Comparison of ENCODE assay signal across 10 mouse cellular contexts in genomic region chr11:54303076-54303727, GRCm38 (mm10). TPM values are rescaled to one million over a fixed set of nuclear protein-coding genes. Genes with fewer than 3 reads are reported as not detected.
DNase-seq lines count a peak whose midpoint lies in the region; ATAC-seq and TF ChIP-seq lines count a peak whose summit lies in the region.
"Had no signal": no experiment of that assay in that cellular context is flagged by ENCODE, and none has a peak within 500 bp of the region (broad histone marks: within the 10 kb centered on the region; RNA-seq: fewer than 3 reads in every experiment).

No protein-coding gene starts in this region.

- WGBS in hindbrain, embryonic 15.5 days, result 18% methylated on average over 6 of the region's 6 CpGs
- WGBS in midbrain, postnatal 0 days, result 19% methylated on average over 6 of the region's 6 CpGs

- H3K27ac ChIP-seq in testis, adult 2 months (ENCODE audit: control insufficient read depth, insufficient read depth, low read depth, low read length), result peak overlapping the region; percentile 51; the same call in 1 of the 2 replicates
- H3K27ac ChIP-seq in hindbrain, embryonic 15.5 days (replicated peaks), result peak overlapping the region; percentile 92
- H3K27ac ChIP-seq in midbrain, postnatal 0 days (ENCODE audit: low read depth, low read length), result peak overlapping the region; percentile 89

- peak; percentile 56 for DNase-seq in adrenal gland, postnatal 10 days
- no peak for DNase-seq in adrenal gland, adult 8-10 months
- no peak for DNase-seq in testis, postnatal 14 days (ENCODE audit: low spot score)
- peak; percentile 15 for DNase-seq in midbrain, postnatal 0 days (ENCODE audit: low spot score)
- no peak for DNase-seq in right cerebral cortex, postnatal 36 days (ENCODE audit: low spot score in 2 of 2)
- DNase-seq in left cerebral cortex, adult 9 months (ENCODE audit: low spot score in 2 of 2), result no peak

- no peak for TF ChIP-seq POLR2A in testis, adult 2 months (IDR thresholded peaks at IDR 0.05; ENCODE audit: control insufficient read depth, low read depth, low read length)

- ATAC-seq in hindbrain, embryonic 15.5 days (ENCODE audit: low FRiP score, low read depth), result peak; percentile 50; the same call in 1 of the 2 replicates
- no peak for ATAC-seq in midbrain, postnatal 0 days (ENCODE audit: low FRiP score)

- no peaks in the 10 kb centered on the region for H3K36me3 ChIP-seq in testis, adult 2 months (ENCODE audit: control insufficient read depth, insufficient read depth, low read length)
- no peaks in the 10 kb centered on the region for H3K36me3 ChIP-seq in hindbrain, embryonic 15.5 days
- no peaks in the 10 kb centered on the region for H3K36me3 ChIP-seq in midbrain, postnatal 0 days (ENCODE audit: insufficient read depth, low read length)

- no peaks in the 10 kb centered on the region for H3K27me3 ChIP-seq in testis, adult 2 months (ENCODE audit: control insufficient read depth, insufficient read depth, low read length)
- H3K27me3 ChIP-seq in hindbrain, embryonic 15.5 days, result no peaks in the 10 kb centered on the region
- H3K27me3 ChIP-seq in midbrain, postnatal 0 days (ENCODE audit: insufficient read depth, low read length), result no peaks in the 10 kb centered on the region

- TF ChIP-seq CTCF in testis, adult 2 months (IDR thresholded peaks at IDR 0.05; ENCODE audit: control insufficient read depth, insufficient read depth, insufficient replicate concordance, low read depth, low read length), result no peak
- TF ChIP-seq CTCF in midbrain, postnatal 0 days (IDR thresholded peaks at IDR 0.05), result 0 out of 2 replicates have a peak, but pooled peaks have one; percentile 3

- peak overlapping the region; percentile 75 for H3K4me3 ChIP-seq in testis, adult 2 months (ENCODE audit: control insufficient read depth, low read depth, low read length)
- peak overlapping the region; percentile 57 for H3K4me3 ChIP-seq in hindbrain, embryonic 15.5 days
- peak overlapping the region; percentile 66 for H3K4me3 ChIP-seq in midbrain, postnatal 0 days (ENCODE audit: low read depth, low read length)

- H3K4me1 ChIP-seq in testis, adult 2 months (ENCODE audit: control insufficient read depth, insufficient read depth, low read length), result peaks cover 17% of the 10 kb centered on the region
- H3K4me1 ChIP-seq in hindbrain, embryonic 15.5 days (replicated peaks), result peaks cover 49% of the 10 kb centered on the region
- peaks cover 24% of the 10 kb centered on the region for H3K4me1 ChIP-seq in midbrain, postnatal 0 days (ENCODE audit: insufficient read depth, low read length)

- peak overlapping the region; percentile 67 for H3K9ac ChIP-seq in hindbrain, embryonic 15.5 days
- H3K9ac ChIP-seq in midbrain, postnatal 0 days (replicated peaks; ENCODE audit: low read length, poor library complexity, severe bottlenecking), result peak overlapping the region; percentile 91

- H3K4me2 ChIP-seq in hindbrain, embryonic 15.5 days, result peak overlapping the region; percentile 85
- H3K4me2 ChIP-seq in midbrain, postnatal 0 days (ENCODE audit: low read depth, low read length, poor library complexity, severe bottlenecking), result peak overlapping the region; percentile 86

- no peaks in the 10 kb centered on the region for H3K9me3 ChIP-seq in hindbrain, embryonic 15.5 days
- no peaks in the 10 kb centered on the region for H3K9me3 ChIP-seq in midbrain, postnatal 0 days (ENCODE audit: low read length)

RNA-seq across cellular contexts. Expression of gene Acsl6, which starts 0.4 kb away (rescaled TPM):
- 1 to 10 TPM; 2.2 to 3.6 TPM for total RNA-seq in adrenal gland, postnatal 10 days (2021)
- total RNA-seq in adrenal gland, adult 8-10 months (2022), result 10 to 100 TPM in 1 of 4 experiments, 1 to 10 TPM in 3; 8.0 to 11.3 (median 8.6) TPM
- polyA plus RNA-seq in testis, adult 2 months (2012; rRNA removed), result 66.4 and 84.2 TPM in 2 replicates
- 44.0 and 45.4 TPM in 2 replicates for polyA plus RNA-seq in hindbrain, embryonic 15.5 days (2015; fragmentation: Nextera tagmentation; extraction: Ambion mirVana)
- total RNA-seq in midbrain, postnatal 0 days (2014; rRNA removed), result 61.9 and 64.0 TPM in 2 replicates
- polyA plus RNA-seq in midbrain, postnatal 0 days (2015; fragmentation: Nextera tagmentation; extraction: Ambion mirVana), result 52.6 and 56.2 TPM in 2 replicates

RNA-seq across cellular contexts. Expression of gene Il3, which starts 36.1 kb away (rescaled TPM):
- total RNA-seq in adrenal gland, postnatal 10 days (2021), result not detected
- not detected for total RNA-seq in adrenal gland, adult 8-10 months (2022)
- not detected in 2 replicates for polyA plus RNA-seq in testis, adult 2 months (2012; rRNA removed)
- not detected in 2 replicates for polyA plus RNA-seq in hindbrain, embryonic 15.5 days (2015; fragmentation: Nextera tagmentation; extraction: Ambion mirVana)
- total RNA-seq in midbrain, postnatal 0 days (2014; rRNA removed), result not detected in 2 replicates
- polyA plus RNA-seq in midbrain, postnatal 0 days (2015; fragmentation: Nextera tagmentation; extraction: Ambion mirVana), result not detected in 2 replicates
- total RNA-seq: heart, postnatal 14 days had no signal
- polyA plus RNA-seq: C2C12 had no signal

RNA-seq across cellular contexts. Expression of gene Csf2, which starts 53.7 kb away (rescaled TPM):
- not detected for total RNA-seq in adrenal gland, postnatal 10 days (2021)
- not detected for total RNA-seq in adrenal gland, adult 8-10 months (2022)
- polyA plus RNA-seq in testis, adult 2 months (2012; rRNA removed), result not detected in 2 replicates
- polyA plus RNA-seq in hindbrain, embryonic 15.5 days (2015; fragmentation: Nextera tagmentation; extraction: Ambion mirVana), result not detected in 2 replicates
- total RNA-seq in midbrain, postnatal 0 days (2014; rRNA removed), result not detected in 2 replicates
- not detected in 2 replicates for polyA plus RNA-seq in midbrain, postnatal 0 days (2015; fragmentation: Nextera tagmentation; extraction: Ambion mirVana)
- total RNA-seq: heart, postnatal 14 days had no signal
- polyA plus RNA-seq: C2C12 had no signal

Comparison
In these comparisons a context has a peak if more than half of its experiments do, and no peak if none do; other contexts are left out.
1. DNase-seq: peak in adrenal gland, postnatal 10 days (single experiment) and midbrain, postnatal 0 days (single experiment); none in adrenal gland, adult 8-10 months (single experiment), testis, postnatal 14 days (single experiment), right cerebral cortex, postnatal 36 days (0 of 2) and left cerebral cortex, adult 9 months (0 of 2).
2. Peak in every context shown above with its lines, with median percentiles within 50 percentile points of each other: H3K27ac ChIP-seq and H3K4me3 ChIP-seq.